Mouse (Mus musculus) forebrain, postnatal 0 days (tissue): ENCODE data around the gene H2-DMa. TPM values are rescaled to one million over a fixed set of nuclear protein-coding genes. Genes with fewer than 3 reads are reported as not detected.

Experiments used
- ATAC-seq: fragments of 200-750 bp; cut with Nextera tagmentation; 2 replicates; pipeline ENCODE4 v1.8.0; 2017; ENCODE audit warnings: mild to moderate bottlenecking, moderate library complexity
- DNase-seq: peaks from one replicate; pipeline ENCODE4 v3.0.0-alpha.2; 2015
- H3K27ac ChIP-seq: fragments of 300-500 bp; sonication (generic); 2 replicates; pipeline ENCODE4 v1.5.1; 2014; ENCODE audit warnings: low read depth, mild to moderate bottlenecking, antibody characterized with exemption, low read length, moderate library complexity, mixed read lengths
- H3K27me3 ChIP-seq: fragments of 300-500 bp; sonication (generic); 2 replicates; pipeline ENCODE4 v1.6.1; 2014; ENCODE audit warnings: mild to moderate bottlenecking, low read length, mixed read lengths; ENCODE audit not compliant: insufficient read depth
- H3K36me3 ChIP-seq: fragments of 300-500 bp; sonication (generic); 2 replicates; pipeline ENCODE4 v1.6.1; 2014; ENCODE audit warnings: mild to moderate bottlenecking, moderate library complexity; ENCODE audit not compliant: insufficient read depth
- H3K4me1 ChIP-seq: fragments of 300-500 bp; sonication (generic); 2 replicates; pipeline ENCODE4 v1.6.1; 2014; ENCODE audit warnings: antibody characterized with exemption; ENCODE audit not compliant: insufficient read depth
- H3K4me2 ChIP-seq: fragments of 300-500 bp; sonication (generic); 2 replicates; pipeline ENCODE4 v1.6.1; 2014; ENCODE audit warnings: low read depth, mild to moderate bottlenecking, moderate library complexity
- H3K4me3 ChIP-seq: fragments of 300-500 bp; sonication (generic); 2 replicates; pipeline ENCODE4 v1.5.1; 2014; ENCODE audit warnings: low read depth, low read length, mixed read lengths
- H3K9ac ChIP-seq: fragments of 300-500 bp; sonication (generic); 2 replicates; pipeline ENCODE4 v1.6.1; 2014; ENCODE audit warnings: mild to moderate bottlenecking
- H3K9me3 ChIP-seq: fragments of 300-500 bp; sonication (generic); 2 replicates; pipeline ENCODE4 v1.6.1; 2016; ENCODE audit warnings: low read length
- CTCF ChIP-seq: sonication (generic); IDR thresholded peaks from 2 replicates; pipeline ENCODE4 v1.5.1; 2016; ENCODE audit warnings: antibody characterized with exemption, control low read depth, low read depth
- WGBS: fragments of 180-500 bp; shearing (Covaris S2); extraction: QIAGEN DNeasy Blood & Tissue Kit; methylation state at CpG from one replicate; pipeline ENCODE4 v1.1.7; 2014; 5-methylcytosine and 5-hydroxymethylcytosine counted together
- polyA plus RNA-seq: library from polyadenylated mRNA; unstranded; fragments of >200 nt; fragmentation: Nextera tagmentation; extraction: Ambion mirVana; gene quantifications from 2 replicates; pipeline ENCODE4 v1.2.1, GENCODE M21; 2015
- total RNA-seq: library from RNA; depleted of rRNA; stranded (reverse); fragments of >200 nt; gene quantifications from 2 replicates; pipeline ENCODE4 v1.2.3, GENCODE M21; 2014

The H2-DMa gene
- total and polyA plus RNA-seq, 2 experiments from 2014 or later, result 23.5 to 25.7 TPM

DNA sequence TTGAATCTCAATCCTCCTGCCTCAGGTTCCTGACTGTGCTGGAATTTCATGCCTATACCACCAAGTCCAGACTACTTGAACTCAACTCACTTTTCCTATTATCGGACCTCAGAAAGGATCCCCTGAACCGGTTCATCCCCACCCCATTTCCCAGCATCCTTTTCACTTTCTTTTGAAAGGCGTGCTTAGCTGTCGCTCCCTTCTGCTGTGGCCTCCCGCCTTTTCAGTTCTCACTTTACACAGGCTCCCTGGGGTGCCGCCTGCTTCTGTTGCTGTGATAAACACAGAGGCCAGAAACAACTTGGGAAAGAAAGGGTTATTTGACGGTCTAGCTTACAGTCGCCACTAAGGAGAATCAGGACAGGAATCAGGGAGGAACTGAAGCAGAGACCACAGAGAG is 36.2 kb upstream of the H2-DMa start:
- 4% methylated on average over 8 of the region's 8 CpGs for WGBS
- Histone ChIP-seq H3K4me1 (no peaks in the 10 kb centered on the region), H3K9me3 (no peaks in the 10 kb centered on the region), H3K9ac (no peak overlapping the region), H3K27me3 (no peaks in the 10 kb centered on the region), H3K36me3 (no peaks in the 10 kb centered on the region), H3K4me2 (no peak overlapping the region), H3K4me3 (no peak overlapping the region), H3K27ac (no peak overlapping the region)
- no peak for DNase-seq
- ATAC-seq, result no peak
- TF ChIP-seq CTCF, result no peak

DNA sequence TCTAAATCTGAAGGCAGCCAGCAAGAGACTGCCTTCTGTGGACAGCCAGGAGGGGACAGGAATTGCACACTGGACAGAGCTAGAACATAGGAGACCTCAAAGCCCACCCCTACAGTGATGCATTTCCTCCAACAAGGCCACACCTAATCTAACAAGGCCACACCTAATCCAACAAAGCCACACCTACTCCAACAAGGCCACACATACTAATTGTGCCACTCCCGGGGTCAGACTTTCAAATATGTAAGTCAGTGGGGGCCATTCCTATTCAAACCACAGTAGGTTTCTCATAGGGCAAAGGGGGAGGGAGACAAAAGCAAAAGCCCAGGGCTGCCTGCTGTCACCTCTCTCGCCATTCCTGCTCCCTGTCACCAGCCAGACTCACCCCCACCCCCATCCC is 32.0 kb upstream of the H2-DMa start:
- H3K9ac ChIP-seq, result no peak overlapping the region
- no peak for DNase-seq
- H3K9me3 ChIP-seq, result no peaks in the 10 kb centered on the region
- 36% methylated on average over 2 of the region's 2 CpGs for WGBS
- H3K36me3 ChIP-seq, result no peaks in the 10 kb centered on the region
- H3K4me2 ChIP-seq, result no peak overlapping the region
- H3K4me1 ChIP-seq, result no peaks in the 10 kb centered on the region
- H3K27me3 ChIP-seq, result no peaks in the 10 kb centered on the region
- H3K27ac ChIP-seq, result no peak overlapping the region
- no peak overlapping the region for H3K4me3 ChIP-seq
- no peak for TF ChIP-seq CTCF
- no peak for ATAC-seq

- Histone ChIP-seq H3K27ac (no peak overlapping the region), H3K36me3 (no peaks in the 10 kb centered on the region), H3K27me3 (no peaks in the 10 kb centered on the region), H3K9ac (no peak overlapping the region), H3K4me3 (no peak overlapping the region), H3K9me3 (no peaks in the 10 kb centered on the region), H3K4me2 (no peak overlapping the region), H3K4me1 (no peaks in the 10 kb centered on the region)
- TF ChIP-seq CTCF, result no peak
- ATAC-seq (no peak), DNase-seq (no peak)
- WGBS, result 82% methylated on average over 11 of the region's 11 CpGs
Observed at GRCm38 (mm10) chr17:34088124-34088523, 31.2 kb upstream of the H2-DMa start.

- Histone ChIP-seq H3K27me3 (no peaks in the 10 kb centered on the region), H3K4me3 (no peak overlapping the region), H3K27ac (no peak overlapping the region), H3K4me1 (no peaks in the 10 kb centered on the region), H3K9me3 (no peaks in the 10 kb centered on the region), H3K4me2 (no peak overlapping the region), H3K9ac (no peak overlapping the region), H3K36me3 (no peaks in the 10 kb centered on the region)
- 51% methylated on average over 7 of the region's 7 CpGs for WGBS
- no peak for ATAC-seq
- TF ChIP-seq CTCF, result peak; percentile 32; the same call in 1 of the 2 replicates
- no peak for DNase-seq
Observed at GRCm38 (mm10) chr17:34090923-34091322, 28.4 kb upstream of the H2-DMa start.

- Histone ChIP-seq H3K9ac (no peak within 1 kb of the TSS), H3K27ac (no peak within 1 kb of the TSS), H3K4me2 (no peak within 1 kb of the TSS), H3K9me3 (no peaks in the 10 kb centered on the region), H3K4me1 (no peaks in the 10 kb centered on the region), H3K36me3 (no peaks in the 10 kb centered on the region), H3K27me3 (no peaks in the 10 kb centered on the region), H3K4me3 (no peak within 1 kb of the TSS)
- 42% methylated on average over 11 of the region's 11 CpGs for WGBS
- TF ChIP-seq CTCF, result no peak
- DNase-seq (no peak), ATAC-seq (no peak)
Observed at GRCm38 (mm10) chr17:34092197-34092875, 27.0 kb upstream of the H2-DMa start, which contains the start of gene H2-Oa. H2-Oa (plus strand) TSS chr17:34092340.

GRCm38 (mm10) chr17:34093199-34093874 is 26.0 kb upstream of the H2-DMa start:
- Histone ChIP-seq H3K4me3 (no peak overlapping the region), H3K27ac (no peak overlapping the region), H3K9me3 (no peaks in the 10 kb centered on the region), H3K9ac (no peak overlapping the region), H3K36me3 (no peaks in the 10 kb centered on the region), H3K4me1 (no peaks in the 10 kb centered on the region), H3K27me3 (no peaks in the 10 kb centered on the region), H3K4me2 (no peak overlapping the region)
- WGBS, result 34% methylated on average over 7 of the region's 7 CpGs
- no peak for TF ChIP-seq CTCF
- ATAC-seq (no peak), DNase-seq (no peak)

DNA sequence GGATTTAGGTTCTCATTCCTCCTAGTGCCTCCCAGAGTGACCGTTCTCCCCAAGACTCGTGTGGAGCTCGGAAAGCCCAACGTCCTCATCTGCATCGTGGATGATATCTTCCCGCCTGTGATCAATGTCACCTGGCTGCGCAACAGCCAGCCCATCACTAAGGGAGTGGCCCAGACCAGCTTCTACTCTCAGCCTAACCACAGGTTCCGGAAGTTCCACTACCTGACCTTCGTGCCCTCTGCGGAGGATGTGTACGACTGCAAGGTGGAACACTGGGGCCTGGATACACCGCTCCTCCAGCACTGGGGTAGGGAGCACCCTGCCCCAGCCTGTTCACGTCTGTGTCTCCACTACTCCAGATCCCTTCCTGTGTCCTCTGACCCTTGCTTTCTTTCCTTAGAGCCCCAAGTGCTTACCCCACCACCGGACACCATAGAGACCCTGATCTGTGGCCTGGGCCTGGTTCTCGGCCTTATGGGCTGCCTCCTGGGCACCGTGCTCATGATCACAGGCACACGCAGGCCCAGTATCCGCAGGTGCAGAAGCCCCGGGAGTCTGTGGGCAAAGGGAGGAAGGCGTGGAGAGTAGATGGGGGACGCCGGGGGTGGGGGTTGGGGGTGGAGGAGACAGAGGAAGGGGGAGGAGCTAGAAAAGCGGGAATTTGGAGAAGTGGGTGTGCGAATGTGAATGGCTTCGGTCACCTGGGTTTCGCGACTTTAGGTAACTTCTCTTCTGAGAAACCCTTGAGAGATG is 24.9 kb upstream of the H2-DMa start:
- H3K27ac ChIP-seq, result no peak overlapping the region
- no peaks in the 10 kb centered on the region for H3K9me3 ChIP-seq
- ATAC-seq (no peak), DNase-seq (no peak)
- H3K4me3 ChIP-seq, result no peak overlapping the region
- H3K4me2 ChIP-seq, result no peak overlapping the region
- H3K4me1 ChIP-seq, result no peaks in the 10 kb centered on the region
- WGBS, result 91% methylated on average over 27 of the region's 27 CpGs
- H3K36me3 ChIP-seq, result no peaks in the 10 kb centered on the region
- no peaks in the 10 kb centered on the region for H3K27me3 ChIP-seq
- no peak overlapping the region for H3K9ac ChIP-seq
- no peak for TF ChIP-seq CTCF
